Mouse (Mus musculus) forebrain, postnatal 0 days (tissue): ENCODE results near the gene Usp40. TPM values are rescaled to one million over a fixed set of nuclear protein-coding genes. Genes with fewer than 3 reads are reported as not detected.

Source experiments
- ATAC-seq: fragments of 200-750 bp; cut with Nextera tagmentation; 2 replicates; pipeline ENCODE4 v1.8.0; 2017; ENCODE audit warnings: mild to moderate bottlenecking, moderate library complexity
- DNase-seq: peaks from one replicate; pipeline ENCODE4 v3.0.0-alpha.2; 2015
- H3K27ac ChIP-seq: fragments of 300-500 bp; sonication (generic); 2 replicates; pipeline ENCODE4 v1.5.1; 2014; ENCODE audit warnings: low read depth, mild to moderate bottlenecking, antibody characterized with exemption, low read length, moderate library complexity, mixed read lengths
- H3K27me3 ChIP-seq: fragments of 300-500 bp; sonication (generic); 2 replicates; pipeline ENCODE4 v1.6.1; 2014; ENCODE audit warnings: mild to moderate bottlenecking, low read length, mixed read lengths; ENCODE audit not compliant: insufficient read depth
- H3K36me3 ChIP-seq: fragments of 300-500 bp; sonication (generic); 2 replicates; pipeline ENCODE4 v1.6.1; 2014; ENCODE audit warnings: mild to moderate bottlenecking, moderate library complexity; ENCODE audit not compliant: insufficient read depth
- H3K4me1 ChIP-seq: fragments of 300-500 bp; sonication (generic); 2 replicates; pipeline ENCODE4 v1.6.1; 2014; ENCODE audit warnings: antibody characterized with exemption; ENCODE audit not compliant: insufficient read depth
- H3K4me2 ChIP-seq: fragments of 300-500 bp; sonication (generic); 2 replicates; pipeline ENCODE4 v1.6.1; 2014; ENCODE audit warnings: low read depth, mild to moderate bottlenecking, moderate library complexity
- H3K4me3 ChIP-seq: fragments of 300-500 bp; sonication (generic); 2 replicates; pipeline ENCODE4 v1.5.1; 2014; ENCODE audit warnings: low read depth, low read length, mixed read lengths
- H3K9ac ChIP-seq: fragments of 300-500 bp; sonication (generic); 2 replicates; pipeline ENCODE4 v1.6.1; 2014; ENCODE audit warnings: mild to moderate bottlenecking
- H3K9me3 ChIP-seq: fragments of 300-500 bp; sonication (generic); 2 replicates; pipeline ENCODE4 v1.6.1; 2016; ENCODE audit warnings: low read length
- CTCF ChIP-seq: sonication (generic); IDR thresholded peaks from 2 replicates; pipeline ENCODE4 v1.5.1; 2016; ENCODE audit warnings: antibody characterized with exemption, control low read depth, low read depth
- WGBS: fragments of 180-500 bp; shearing (Covaris S2); extraction: QIAGEN DNeasy Blood & Tissue Kit; methylation state at CpG from one replicate; pipeline ENCODE4 v1.1.7; 2014; 5-methylcytosine and 5-hydroxymethylcytosine counted together
- microRNA-seq, 2 experiments: library from miRNA; unstranded; fragments of <30 nt; microRNA quantifications; one replicate each; pipeline ENCODE4; 2016
- polyA plus RNA-seq: library from polyadenylated mRNA; unstranded; fragments of >200 nt; fragmentation: Nextera tagmentation; extraction: Ambion mirVana; gene quantifications from 2 replicates; pipeline ENCODE4 v1.2.1, GENCODE M21; 2015
- total RNA-seq: library from RNA; depleted of rRNA; stranded (reverse); fragments of >200 nt; gene quantifications from 2 replicates; pipeline ENCODE4 v1.2.3, GENCODE M21; 2014; rRNA removed

Usp40 gene
- total and polyA plus RNA-seq, 2 experiments from 2014 or later: 8.0 to 19.0 TPM

- H3K9ac ChIP-seq: no peak overlapping the region
- H3K4me3 ChIP-seq: no peak overlapping the region
- no peaks in the 10 kb centered on the region for H3K36me3 ChIP-seq
- DNase-seq (no peak), ATAC-seq (no peak)
- H3K27me3 ChIP-seq: no peaks in the 10 kb centered on the region
- no peaks in the 10 kb centered on the region for H3K9me3 ChIP-seq
- no peak for TF ChIP-seq CTCF
- no peak overlapping the region for H3K4me2 ChIP-seq
- H3K4me1 ChIP-seq: no peaks in the 10 kb centered on the region
- no peak overlapping the region for H3K27ac ChIP-seq
- 84% methylated on average over 2 of the region's 2 CpGs for WGBS
These were observed 108.7 kb downstream of the Usp40 start for GRCm38 (mm10) chr1:87899701-87900100.

DNA sequence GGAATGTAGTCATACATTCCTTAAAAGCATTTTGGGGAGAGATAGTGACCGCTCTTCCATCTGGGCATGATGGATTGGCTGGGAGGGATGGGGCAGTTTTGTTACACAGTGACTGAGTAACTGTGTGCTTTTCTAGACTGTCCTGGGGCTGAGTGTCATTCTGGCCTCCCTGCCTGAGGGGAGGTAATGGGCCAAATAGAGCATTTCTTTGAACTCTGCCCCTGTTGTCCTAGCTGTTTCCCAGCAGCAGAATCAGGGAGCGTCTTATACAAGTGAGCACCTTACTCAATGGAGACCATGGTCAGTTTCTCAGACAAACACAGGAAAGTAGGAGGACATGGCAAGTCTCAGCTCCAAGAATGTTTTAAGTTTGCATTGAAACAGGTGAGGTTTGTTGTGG is 111.4 kb downstream of the Usp40 start:
- DNase-seq (no peak), ATAC-seq (no peak)
- no peak overlapping the region for H3K27ac ChIP-seq
- WGBS: 98% methylated on average over 2 of the region's 2 CpGs
- H3K9me3 ChIP-seq: no peaks in the 10 kb centered on the region
- H3K36me3 ChIP-seq: no peaks in the 10 kb centered on the region
- H3K4me3 ChIP-seq: no peak overlapping the region
- no peak overlapping the region for H3K9ac ChIP-seq
- no peak for TF ChIP-seq CTCF
- no peaks in the 10 kb centered on the region for H3K4me1 ChIP-seq
- no peaks in the 10 kb centered on the region for H3K27me3 ChIP-seq
- no peak overlapping the region for H3K4me2 ChIP-seq

Small RNAs within 50 kb of the gene (microRNA-seq; reads per million reads assigned to microRNA genes)
- 0 reads per million in 2 experiments for gene Gm25198

Other genes with a start within 250 kb of the Usp40 start
- gene Sag, start 204.9 kb downstream of the Usp40 start, total RNA-seq: 0.76 and 1.3 TPM in 2 replicates
- gene Sag, start 204.9 kb downstream of the Usp40 start, polyA plus RNA-seq: 1.4 and 1.6 TPM in 2 replicates
- gene Dgkd, start 155.3 kb downstream of the Usp40 start, total RNA-seq: 80.2 and 80.4 TPM in 2 replicates
- gene Dgkd, start 155.3 kb downstream of the Usp40 start, polyA plus RNA-seq: 30.1 and 37.1 TPM in 2 replicates
- gene Ugt1a10, start 46.8 kb upstream of the Usp40 start, total RNA-seq: not detected in 2 replicates
- not detected in 2 replicates for gene Ugt1a10, start 46.8 kb upstream of the Usp40 start, polyA plus RNA-seq
- gene Ugt1a9, start 62.2 kb upstream of the Usp40 start, total RNA-seq: not detected in 2 replicates
- not detected in 2 replicates for gene Ugt1a9, start 62.2 kb upstream of the Usp40 start, polyA plus RNA-seq
- gene Ugt1a8, start 79.3 kb upstream of the Usp40 start, total RNA-seq: not detected in 2 replicates
- gene Ugt1a8, start 79.3 kb upstream of the Usp40 start, polyA plus RNA-seq: not detected in 2 replicates
- gene Ugt1a7c, start 86.5 kb upstream of the Usp40 start, total RNA-seq: 1.2 and 1.9 TPM in 2 replicates
- 1.4 and 1.7 TPM in 2 replicates for gene Ugt1a7c, start 86.5 kb upstream of the Usp40 start, polyA plus RNA-seq
- gene Ugt1a6b, start 94.7 kb upstream of the Usp40 start, total RNA-seq: 2.0 and 2.5 TPM in 2 replicates
- gene Ugt1a6b, start 94.7 kb upstream of the Usp40 start, polyA plus RNA-seq: 2.1 and 2.9 TPM in 2 replicates
- 0.69 and 2.0 TPM in 2 replicates for gene Ugt1a6a, start 126.3 kb upstream of the Usp40 start, total RNA-seq
- 3.8 and 5.1 TPM in 2 replicates for gene Ugt1a6a, start 126.3 kb upstream of the Usp40 start, polyA plus RNA-seq
- gene Ugt1a5, start 157.5 kb upstream of the Usp40 start, total RNA-seq: not detected in 2 replicates
- not detected in 2 replicates for gene Ugt1a5, start 157.5 kb upstream of the Usp40 start, polyA plus RNA-seq
- gene Ugt1a2, start 192.1 kb upstream of the Usp40 start, total RNA-seq: not detected in 2 replicates
- gene Ugt1a2, start 192.1 kb upstream of the Usp40 start, polyA plus RNA-seq: not detected in 2 replicates
- gene Dnajb3, start 197.2 kb upstream of the Usp40 start, total RNA-seq: 5.3 and 6.6 TPM in 2 replicates
- 10.7 and 12.4 TPM in 2 replicates for gene Dnajb3, start 197.2 kb upstream of the Usp40 start, polyA plus RNA-seq
- 0.14 TPM in 1 of 2 replicates, not detected in the other for gene Ugt1a1, start 203.4 kb upstream of the Usp40 start, total RNA-seq
- gene Ugt1a1, start 203.4 kb upstream of the Usp40 start, polyA plus RNA-seq: not detected in 2 replicates
- gene Mroh2a, start 218.4 kb upstream of the Usp40 start, total RNA-seq: 0.23 TPM in 1 of 2 replicates, not detected in the other
- 0.35 and 0.36 TPM in 2 replicates for gene Mroh2a, start 218.4 kb upstream of the Usp40 start, polyA plus RNA-seq